Mouse (Mus musculus) intestine, embryonic 15.5 days (tissue): ENCODE results near the gene Cox6b1. TPM values are rescaled to one million over a fixed set of nuclear protein-coding genes. Genes with fewer than 3 reads are reported as not detected.
A peak's percentile ranks its signal among the peaks of the same experiment; 100 is the strongest.

Experiments used
- ATAC-seq: fragments of 200-750 bp; cut with Nextera tagmentation; 2 replicates; pipeline ENCODE4 v1.8.0; 2017; ENCODE audit warnings: moderate TSS enrichment, moderate library complexity
- H3K27ac ChIP-seq: fragments of 300-500 bp; sonication (generic); 2 replicates; pipeline ENCODE4 v1.5.1; 2015; ENCODE audit warnings: mild to moderate bottlenecking, inconsistent platforms
- H3K27me3 ChIP-seq: fragments of 300-500 bp; sonication (generic); replicated peaks from 2 replicates; pipeline ENCODE4 v1.6.1; 2015; ENCODE audit warnings: inconsistent platforms
- H3K36me3 ChIP-seq: fragments of 300-500 bp; sonication (generic); 2 replicates; pipeline ENCODE4 v1.6.1; 2015; ENCODE audit warnings: inconsistent platforms
- H3K4me1 ChIP-seq: fragments of 300-500 bp; sonication (generic); replicated peaks from 2 replicates; pipeline ENCODE4 v1.6.1; 2015; ENCODE audit warnings: inconsistent platforms
- H3K4me2 ChIP-seq: fragments of 300-500 bp; sonication (generic); replicated peaks from 2 replicates; pipeline ENCODE4 v1.6.1; 2015; ENCODE audit warnings: mild to moderate bottlenecking, inconsistent platforms
- H3K4me3 ChIP-seq: fragments of 300-500 bp; sonication (generic); replicated peaks from 2 replicates; pipeline ENCODE4 v1.5.1; 2015; ENCODE audit warnings: inconsistent platforms
- H3K9ac ChIP-seq: fragments of 300-500 bp; sonication (generic); 2 replicates; pipeline ENCODE4 v1.6.1; 2015; ENCODE audit warnings: inconsistent platforms
- H3K9me3 ChIP-seq: fragments of 300-500 bp; sonication (generic); 2 replicates; pipeline ENCODE4 v1.6.1; 2016; ENCODE audit warnings: inconsistent platforms
- WGBS: fragments of 180-500 bp; shearing (Covaris S2); methylation state at CpG from one replicate; pipeline ENCODE4 v1.1.7; 2015; 5-methylcytosine and 5-hydroxymethylcytosine counted together
- polyA plus RNA-seq: library from polyadenylated mRNA; unstranded; fragments of >200 nt; fragmentation: Nextera tagmentation; extraction: Ambion mirVana; gene quantifications from 2 replicates; pipeline ENCODE4 v1.2.1, GENCODE M21; 2015

Cox6b1 gene
- polyA plus RNA-seq, 1 experiment from 2014 or later: 1,191 TPM

- WGBS: 59% methylated on average over 8 of the region's 8 CpGs
- Histone ChIP-seq H3K27me3 (no peaks in the 10 kb centered on the region), H3K9ac (no peak overlapping the region), H3K4me3 (no peak overlapping the region), H3K4me1 (peaks cover 11% of the 10 kb centered on the region), H3K27ac (no peak overlapping the region), H3K9me3 (no peaks in the 10 kb centered on the region), H3K36me3 (no peaks in the 10 kb centered on the region), H3K4me2 (no peak overlapping the region)
- no peak for ATAC-seq
Measured at GRCm38 (mm10) chr7:30604424-30604823, 21.5 kb downstream of the Cox6b1 start.

GRCm38 (mm10) chr7:30602583-30602982 is 23.4 kb downstream of the Cox6b1 start:
- Histone ChIP-seq H3K4me3 (no peak overlapping the region), H3K9me3 (no peaks in the 10 kb centered on the region), H3K4me2 (no peak overlapping the region), H3K9ac (no peak overlapping the region), H3K36me3 (no peaks in the 10 kb centered on the region), H3K27ac (peak overlapping the region; percentile 27; the same call in 1 of the 2 replicates), H3K4me1 (peaks cover 3% of the 10 kb centered on the region; the same call in 1 of the 2 replicates), H3K27me3 (no peaks in the 10 kb centered on the region)
- whole genome bisulfite sequencing: 23% methylated on average over 3 of the region's 3 CpGs
- peak; percentile 84 for ATAC-seq

- peak overlapping the region; percentile 22 for H3K27ac ChIP-seq
- H3K4me2 ChIP-seq: no peak overlapping the region
- no peaks in the 10 kb centered on the region for H3K36me3 ChIP-seq
- H3K4me1 ChIP-seq: peaks cover 3% of the 10 kb centered on the region; the same call in 1 of the 2 replicates
- H3K4me3 ChIP-seq: no peak overlapping the region
- ATAC-seq: no peak
- WGBS: 69% methylated on average over 7 of the region's 7 CpGs
- H3K9ac ChIP-seq: no peak overlapping the region
- no peaks in the 10 kb centered on the region for H3K27me3 ChIP-seq
- H3K9me3 ChIP-seq: no peaks in the 10 kb centered on the region
Measured at GRCm38 (mm10) chr7:30600651-30601050, 25.3 kb downstream of the Cox6b1 start.

GRCm38 (mm10) chr7:30599933-30600353 is 26.0 kb downstream of the Cox6b1 start:
- no peaks in the 10 kb centered on the region for H3K9me3 ChIP-seq
- no peaks in the 10 kb centered on the region for H3K36me3 ChIP-seq
- H3K4me3 ChIP-seq: no peak overlapping the region
- peak overlapping the region; percentile 30 for H3K4me2 ChIP-seq
- peaks cover 3% of the 10 kb centered on the region; the same call in 1 of the 2 replicates for H3K4me1 ChIP-seq
- H3K27ac ChIP-seq: peak overlapping the region; percentile 40
- no peaks in the 10 kb centered on the region for H3K27me3 ChIP-seq
- 2% methylated on average over 16 of the region's 16 CpGs for WGBS
- no peak overlapping the region for H3K9ac ChIP-seq
- peak; percentile 93 for ATAC-seq

- H3K4me2 ChIP-seq: peak within 1 kb of the TSS; percentile 30
- peaks cover 7% of the 10 kb centered on the region for H3K4me1 ChIP-seq
- no peak within 1 kb of the TSS for H3K9ac ChIP-seq
- H3K27ac ChIP-seq: 0 out of 2 replicates have a peak within 1 kb of the TSS, but pooled peaks have one; percentile 40
- no peaks in the 10 kb centered on the region for H3K36me3 ChIP-seq
- no peak for ATAC-seq
- no peaks in the 10 kb centered on the region for H3K9me3 ChIP-seq
- H3K27me3 ChIP-seq: no peaks in the 10 kb centered on the region
- H3K4me3 ChIP-seq: no peak within 1 kb of the TSS
- 93% methylated on average over 12 of the region's 12 CpGs for WGBS
Measured at GRCm38 (mm10) chr7:30598786-30599185, 27.2 kb downstream of the Cox6b1 start, which contains the start of gene Zbtb32. Gene Zbtb32, minus strand, starts transcription at chr7:30598909.

GRCm38 (mm10) chr7:30596811-30597210 is 29.1 kb downstream of the Cox6b1 start:
- no peak for ATAC-seq
- H3K27me3 ChIP-seq: no peaks in the 10 kb centered on the region
- no peaks in the 10 kb centered on the region for H3K36me3 ChIP-seq
- no peaks in the 10 kb centered on the region for H3K9me3 ChIP-seq
- peaks cover 13% of the 10 kb centered on the region for H3K4me1 ChIP-seq
- no peak overlapping the region for H3K27ac ChIP-seq
- no peak overlapping the region for H3K4me3 ChIP-seq
- WGBS: 84% methylated on average over 5 of the region's 5 CpGs
- H3K4me2 ChIP-seq: no peak overlapping the region
- no peak overlapping the region for H3K9ac ChIP-seq

GRCm38 (mm10) chr7:30596093-30596492 is 29.9 kb downstream of the Cox6b1 start:
- 80% methylated on average over 5 of the region's 5 CpGs for WGBS
- Histone ChIP-seq H3K4me2 (no peak overlapping the region), H3K9ac (no peak overlapping the region), H3K27ac (no peak overlapping the region), H3K36me3 (no peaks in the 10 kb centered on the region), H3K9me3 (no peaks in the 10 kb centered on the region), H3K4me3 (no peak overlapping the region), H3K4me1 (peaks cover 17% of the 10 kb centered on the region), H3K27me3 (no peaks in the 10 kb centered on the region)
- no peak for ATAC-seq

GRCm38 (mm10) chr7:30594510-30595024 is 31.4 kb downstream of the Cox6b1 start:
- no peak for ATAC-seq
- Histone ChIP-seq H3K9me3 (no peaks in the 10 kb centered on the region), H3K36me3 (no peaks in the 10 kb centered on the region), H3K9ac (no peak overlapping the region), H3K4me2 (no peak overlapping the region), H3K4me3 (no peak overlapping the region), H3K27ac (no peak overlapping the region), H3K4me1 (peaks cover 23% of the 10 kb centered on the region), H3K27me3 (no peaks in the 10 kb centered on the region)
- 75% methylated on average over 4 of the region's 4 CpGs for WGBS

- 66% methylated on average over 10 of the region's 10 CpGs for WGBS
- Histone ChIP-seq H3K4me2 (no peak overlapping the region), H3K9ac (no peak overlapping the region), H3K4me1 (peaks cover 23% of the 10 kb centered on the region), H3K36me3 (no peaks in the 10 kb centered on the region), H3K27me3 (no peaks in the 10 kb centered on the region), H3K4me3 (no peak overlapping the region), H3K9me3 (no peaks in the 10 kb centered on the region), H3K27ac (no peak overlapping the region)
- ATAC-seq: no peak
Measured at GRCm38 (mm10) chr7:30593579-30594509, 32.1 kb downstream of the Cox6b1 start.

- H3K36me3 ChIP-seq: no peaks in the 10 kb centered on the region
Measured at GRCm38 (mm10) chr7:30592772-30593423, 33.1 kb downstream of the Cox6b1 start.

GRCm38 (mm10) chr7:30591605-30591951 is 34.4 kb downstream of the Cox6b1 start:
- peaks cover 34% of the 10 kb centered on the region for H3K4me1 ChIP-seq
- H3K4me3 ChIP-seq: no peak overlapping the region
- H3K9ac ChIP-seq: no peak overlapping the region
- 57% methylated on average over 4 of the region's 4 CpGs for WGBS
- no peak overlapping the region for H3K27ac ChIP-seq
- H3K36me3 ChIP-seq: peaks cover 1% of the 10 kb centered on the region
- H3K27me3 ChIP-seq: no peaks in the 10 kb centered on the region
- no peak overlapping the region for H3K4me2 ChIP-seq
- H3K9me3 ChIP-seq: no peaks in the 10 kb centered on the region
- no peak for ATAC-seq

More at GRCm38 (mm10) chr7:30592772-30593423, 33.1 kb downstream of the Cox6b1 start:
- H3K4me2 ChIP-seq: no peak overlapping the region
- H3K9ac ChIP-seq: no peak overlapping the region
- ATAC-seq: no peak
- WGBS: 54% methylated on average over 5 of the region's 5 CpGs
- peaks cover 23% of the 10 kb centered on the region for H3K4me1 ChIP-seq
- no peaks in the 10 kb centered on the region for H3K27me3 ChIP-seq
- H3K9me3 ChIP-seq: no peaks in the 10 kb centered on the region
- no peak overlapping the region for H3K27ac ChIP-seq
- H3K4me3 ChIP-seq: no peak overlapping the region

- Histone ChIP-seq H3K4me1 (peaks cover 37% of the 10 kb centered on the region), H3K27me3 (no peaks in the 10 kb centered on the region), H3K4me2 (peak overlapping the region; percentile 80), H3K27ac (no peak overlapping the region), H3K36me3 (peaks cover 5% of the 10 kb centered on the region), H3K9ac (no peak overlapping the region), H3K9me3 (no peaks in the 10 kb centered on the region), H3K4me3 (no peak overlapping the region)
- WGBS: 75% methylated on average over 9 of the region's 9 CpGs
- no peak for ATAC-seq
Measured at GRCm38 (mm10) chr7:30590927-30591604, 34.9 kb downstream of the Cox6b1 start.
